Mouse (Mus musculus) thymus, postnatal 4 days (tissue): ENCODE results near the gene Shank2.

ENCODE experiments used
- DNase-seq: peaks from one replicate; pipeline ENCODE4 v3.0.0; 2021

Shank2 gene

DNA sequence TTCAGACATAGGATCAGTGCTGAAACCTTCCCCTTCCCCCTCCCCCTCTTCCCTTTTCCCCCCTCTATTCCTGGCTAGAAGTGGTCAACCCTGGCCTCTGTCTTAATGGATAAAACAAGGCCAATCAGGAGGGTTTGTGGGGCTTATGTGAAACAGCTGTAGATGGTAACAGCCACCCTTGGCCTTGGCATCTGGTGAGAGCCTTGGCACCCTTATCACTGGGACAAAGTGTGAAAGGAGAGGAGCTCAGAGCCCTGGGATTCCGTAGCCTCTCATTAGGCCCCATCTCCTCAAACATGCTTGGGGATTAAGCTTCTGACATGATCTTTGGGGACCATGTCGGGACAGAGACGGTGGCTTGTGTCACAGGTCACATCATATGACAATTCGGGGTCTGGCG, 106.4 kb downstream of the Shank2 start:
- DNase-seq = no peak

DNA sequence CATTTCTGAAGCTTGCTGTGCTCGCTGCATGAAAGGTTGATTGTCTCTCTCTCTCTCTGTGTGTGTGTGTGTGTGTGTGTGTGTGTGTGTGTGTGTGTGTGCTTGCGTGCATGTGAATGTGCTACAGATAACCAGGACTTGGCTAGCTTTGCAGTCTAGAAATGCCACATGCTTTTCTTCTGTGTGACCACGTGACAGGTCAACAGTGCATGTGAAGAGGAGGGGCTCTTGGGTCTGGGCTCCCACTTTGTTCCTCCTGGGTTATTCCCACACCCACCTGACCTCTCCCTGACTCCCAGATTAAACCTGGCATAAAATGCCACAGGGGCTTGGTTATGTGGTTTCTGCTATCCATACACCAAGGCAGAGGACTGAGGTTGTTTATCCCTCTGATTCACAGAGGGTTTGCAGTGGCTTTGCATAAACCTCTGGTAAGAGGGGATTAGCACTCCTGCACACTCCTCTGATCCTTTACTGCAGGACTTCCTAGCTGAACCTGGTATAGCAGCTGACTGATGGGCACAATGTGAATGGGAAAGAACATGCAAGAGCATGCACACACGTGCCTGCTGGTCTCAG, 109.4 kb downstream of the Shank2 start:
- DNase-seq = no peak

- no peak for DNase-seq
Measured at GRCm38 (mm10) chr7:144111981-144112380, 110.3 kb downstream of the Shank2 start.

- no peak for DNase-seq
Measured at GRCm38 (mm10) chr7:144114230-144114629, 112.5 kb downstream of the Shank2 start.

DNA sequence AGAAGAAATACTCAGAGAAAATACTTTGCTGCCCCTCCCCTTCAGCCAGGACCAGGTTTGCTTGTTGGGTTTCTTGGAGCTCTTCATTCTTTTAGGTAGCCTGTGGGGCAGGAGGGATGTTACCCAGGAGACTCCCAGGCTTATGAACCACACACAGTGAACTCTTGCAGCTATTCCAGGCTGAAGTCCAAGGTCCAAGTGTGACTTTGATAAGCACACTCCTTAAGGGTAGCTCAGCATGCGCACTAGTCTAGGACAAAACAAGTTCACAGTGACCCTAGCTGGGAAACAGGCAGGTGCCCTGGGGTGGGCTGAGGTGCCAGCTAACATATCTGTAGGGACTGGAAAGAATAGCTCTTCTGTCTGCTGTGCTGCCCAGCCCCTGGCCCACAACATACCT, 117.8 kb downstream of the Shank2 start:
- no peak for DNase-seq

DNA sequence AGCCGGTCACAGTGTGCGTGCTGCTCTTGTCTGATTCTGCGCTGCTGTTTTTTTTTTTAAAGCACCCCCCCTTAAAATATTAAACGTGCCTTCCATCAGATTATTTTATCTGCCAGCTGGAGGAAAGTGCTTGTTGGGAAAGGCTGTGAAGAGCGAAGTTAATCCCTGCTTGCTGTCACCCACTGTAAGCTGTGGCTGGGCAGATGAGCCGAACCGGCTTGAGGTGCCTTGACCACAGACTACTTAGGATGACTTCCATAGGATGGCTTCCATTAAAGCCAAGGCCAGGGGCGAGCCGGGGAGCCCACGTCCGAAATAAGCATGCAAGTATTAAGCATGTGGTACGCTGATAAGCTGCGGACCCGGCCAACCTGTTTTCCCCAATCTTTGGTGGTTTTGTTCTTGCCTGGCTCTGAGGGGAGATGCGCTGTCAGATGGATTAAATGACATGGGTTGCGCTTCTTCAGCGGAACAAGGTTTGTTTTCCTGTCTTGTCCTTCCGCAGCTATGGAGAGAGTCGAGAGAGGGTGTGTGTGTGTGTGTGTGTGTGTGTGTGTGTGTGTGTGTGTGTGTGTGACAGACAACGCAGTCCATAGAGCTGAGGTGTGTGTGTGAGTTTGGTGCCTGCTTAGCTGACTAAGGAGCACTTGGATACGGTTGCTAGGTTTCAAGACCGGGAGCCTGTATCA, 131.1 kb downstream of the Shank2 start:
- DNase-seq = no peak

GRCm38 (mm10) chr7:144133388-144133998, 131.8 kb downstream of the Shank2 start:
- DNase-seq = no peak

GRCm38 (mm10) chr7:144134699-144135098, 133.0 kb downstream of the Shank2 start:
- DNase-seq = no peak

DNA sequence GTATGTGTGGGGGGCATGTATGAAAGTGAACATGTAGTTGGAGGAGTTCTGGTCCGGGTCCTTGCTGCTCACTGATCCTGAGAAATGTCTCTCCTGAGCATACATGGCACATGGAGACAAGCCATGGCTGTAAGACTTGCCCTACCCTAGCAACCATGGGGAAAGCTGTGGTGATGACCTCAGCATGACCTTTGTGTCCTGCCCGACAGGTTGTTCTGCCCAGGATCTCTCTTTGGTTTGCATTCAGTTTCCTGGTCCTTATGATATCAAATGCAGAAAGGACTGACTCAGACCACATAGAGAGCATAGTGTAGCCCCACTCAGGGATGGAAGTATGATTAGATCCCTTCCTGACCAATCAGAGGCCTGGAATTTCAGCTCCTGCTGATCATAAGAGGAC, 136.1 kb downstream of the Shank2 start:
- no peak for DNase-seq

DNA sequence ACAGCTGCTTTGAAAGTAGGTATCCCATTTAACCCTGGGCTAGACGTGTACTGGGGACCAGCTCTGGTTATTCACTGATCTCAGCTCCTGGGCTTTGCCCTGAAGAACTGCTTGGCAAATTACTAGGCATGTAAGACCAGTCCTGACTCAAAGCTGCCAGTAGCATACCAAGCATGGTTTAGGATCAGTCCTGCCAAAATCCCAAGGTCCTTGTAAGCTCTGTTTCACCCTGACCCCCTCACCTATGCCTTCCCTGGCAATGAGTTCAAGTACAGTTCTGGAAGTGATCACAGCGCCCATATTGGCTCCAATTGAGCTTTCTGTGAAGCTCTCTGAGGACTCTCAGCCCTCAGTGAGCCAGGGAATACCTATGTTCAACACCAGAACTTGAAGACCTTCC, 136.7 kb downstream of the Shank2 start:
- no peak for DNase-seq

DNA sequence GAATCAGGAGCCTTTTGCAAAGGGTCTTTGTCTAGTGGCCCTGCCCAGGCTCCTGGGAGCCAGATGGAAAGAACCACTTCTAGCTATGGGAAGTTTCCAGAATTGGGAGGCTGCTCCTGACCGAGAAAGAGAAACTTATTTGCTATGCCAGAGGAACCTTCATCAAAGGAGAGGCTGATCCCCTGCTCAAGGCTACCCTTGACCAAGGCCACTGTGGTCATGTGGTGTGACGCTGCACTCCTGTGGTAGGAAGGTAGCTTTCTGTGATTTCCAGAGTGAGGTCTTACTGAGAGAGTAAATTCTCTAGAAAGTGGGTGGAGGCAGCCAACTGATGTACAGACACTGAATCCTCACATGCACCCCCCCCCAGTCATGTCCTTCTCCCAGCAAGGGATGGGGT, 138.0 kb downstream of the Shank2 start:
- DNase-seq = no peak

GRCm38 (mm10) chr7:144140470-144140869, 138.7 kb downstream of the Shank2 start:
- no peak for DNase-seq

DNA sequence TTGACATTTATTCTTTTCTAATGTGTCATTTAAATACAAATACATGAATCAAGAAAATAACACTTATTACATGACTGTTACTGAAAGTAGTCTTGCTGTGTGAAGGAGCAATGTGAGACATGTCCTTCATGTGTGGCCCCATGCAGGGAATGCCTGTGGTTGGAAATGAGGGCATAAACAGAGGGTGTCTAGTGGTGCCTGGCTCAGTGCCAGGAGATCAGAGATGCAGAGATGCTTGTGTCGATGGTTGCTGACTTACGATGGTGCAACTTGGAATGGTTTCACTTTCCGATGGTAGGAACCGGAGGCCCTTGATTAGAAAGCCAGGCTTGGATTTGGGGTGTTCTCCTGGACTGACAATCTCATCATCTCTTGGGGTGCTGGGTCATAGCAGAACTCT, 140.3 kb downstream of the Shank2 start:
- DNase-seq = no peak

- no peak for DNase-seq
Measured at GRCm38 (mm10) chr7:144143941-144144340, 142.2 kb downstream of the Shank2 start.

DNA sequence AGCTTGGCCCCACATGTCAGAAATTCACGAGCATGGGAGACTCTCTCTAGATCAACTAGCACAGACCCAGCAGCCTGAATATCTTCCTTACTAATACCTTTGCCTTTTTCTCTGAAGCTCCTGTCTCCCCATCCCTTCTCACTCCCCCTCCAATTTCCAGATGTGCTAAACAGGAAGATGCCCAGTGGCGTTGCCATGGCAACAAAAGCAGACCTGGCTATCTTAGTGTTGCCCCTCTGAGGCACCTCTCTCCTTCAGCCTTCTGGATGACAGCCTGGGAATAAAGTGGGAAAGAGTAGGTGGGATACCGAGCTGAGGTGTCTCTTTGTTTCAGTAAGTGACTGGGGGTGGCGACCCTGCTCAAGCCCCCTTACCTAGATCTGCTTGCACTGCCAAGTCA, 146.4 kb downstream of the Shank2 start:
- DNase-seq = no peak

GRCm38 (mm10) chr7:144153124-144153523, 151.4 kb downstream of the Shank2 start:
- no peak for DNase-seq

- no peak for DNase-seq
Measured at GRCm38 (mm10) chr7:144153682-144154081, 152.0 kb downstream of the Shank2 start.

DNA sequence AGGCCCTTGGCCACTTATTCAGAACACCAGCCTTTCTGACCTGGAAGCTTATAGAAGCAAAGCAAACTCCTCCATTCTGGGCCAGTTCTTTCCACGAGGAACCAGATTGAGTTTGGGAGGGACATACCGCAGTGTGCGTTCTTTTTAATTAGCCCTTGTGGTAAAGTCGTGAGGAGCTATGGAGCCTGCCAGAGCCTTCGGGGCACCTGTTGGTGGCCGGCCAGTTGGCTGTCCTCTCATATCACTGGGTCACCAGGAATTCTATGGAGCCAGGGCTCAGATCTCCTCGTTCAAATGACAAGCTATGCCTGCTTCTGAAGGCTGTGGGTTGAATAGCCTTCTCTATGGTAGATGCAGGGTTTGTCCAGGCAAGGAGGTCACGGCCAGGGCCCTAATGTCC, 156.2 kb downstream of the Shank2 start:
- no peak for DNase-seq

- no peak for DNase-seq
Measured at GRCm38 (mm10) chr7:144159556-144159955, 157.8 kb downstream of the Shank2 start.

DNA sequence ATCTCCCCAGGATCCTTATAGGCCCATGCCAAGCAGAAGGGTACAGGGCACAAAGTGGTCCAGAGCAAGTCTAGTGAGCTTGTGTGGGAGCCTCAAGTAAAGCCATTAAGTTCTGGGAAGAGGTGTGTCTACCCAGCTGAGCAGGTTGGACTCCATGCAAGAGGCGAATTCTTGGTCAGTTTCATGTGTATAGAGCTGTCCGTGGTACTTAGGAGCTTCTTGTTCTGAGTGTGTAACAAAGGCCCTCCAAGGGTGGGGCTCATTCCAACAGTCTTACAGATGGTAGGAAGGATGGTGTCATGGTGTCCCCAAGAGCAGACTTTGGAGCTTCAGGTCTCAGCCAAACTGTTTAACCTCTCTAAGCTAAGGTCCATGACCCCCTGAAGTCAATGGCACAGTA, 158.3 kb downstream of the Shank2 start:
- no peak for DNase-seq

DNA sequence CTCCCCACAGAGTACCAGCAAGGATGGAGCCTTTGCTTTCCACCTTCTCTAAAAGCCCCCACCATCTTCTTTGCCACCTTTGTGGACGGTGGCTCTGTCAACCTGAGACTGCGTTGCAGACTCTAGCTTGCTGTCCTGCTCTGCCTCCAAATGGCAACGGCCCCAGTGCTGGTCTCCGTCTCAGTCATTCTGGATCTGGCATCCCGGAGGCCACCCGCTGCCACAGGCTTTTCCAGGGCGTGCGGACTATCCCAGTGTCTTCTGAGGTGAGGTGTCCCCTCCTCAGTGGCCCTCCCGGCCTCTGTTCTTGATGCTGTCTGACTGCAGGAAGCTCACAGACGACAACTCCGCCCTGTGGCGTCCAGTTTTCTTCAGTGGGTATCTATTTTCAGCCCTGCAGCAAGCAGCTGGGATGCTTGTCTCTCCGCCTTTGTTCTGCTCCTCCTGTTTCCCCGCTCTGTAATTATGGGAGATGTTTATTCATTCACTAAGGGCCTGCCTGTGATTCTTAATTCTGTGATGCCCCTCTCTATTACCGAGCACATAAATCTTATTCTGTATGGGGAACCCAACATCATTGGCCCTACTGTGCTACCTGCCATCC, 159.0 kb downstream of the Shank2 start:
- no peak for DNase-seq

DNA sequence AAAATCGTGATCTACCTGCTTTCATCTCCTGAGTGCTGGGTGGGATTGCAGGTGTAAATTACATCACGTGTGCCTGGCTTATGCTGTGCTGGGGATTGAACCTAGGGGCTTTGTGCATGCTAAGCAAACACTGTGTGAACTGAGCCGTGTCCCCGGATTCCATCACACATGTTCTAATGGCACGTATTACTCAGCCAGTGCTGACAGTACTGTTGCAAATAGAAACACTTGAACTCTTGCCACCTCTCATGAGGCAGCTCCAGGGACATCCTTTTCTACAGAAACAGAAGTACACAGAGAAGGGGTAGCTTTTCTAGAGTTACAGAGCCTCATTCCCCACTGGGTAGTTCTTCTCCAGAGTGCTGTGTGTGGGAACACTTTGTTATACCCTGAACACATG, 168.5 kb downstream of the Shank2 start:
- no peak for DNase-seq

DNA sequence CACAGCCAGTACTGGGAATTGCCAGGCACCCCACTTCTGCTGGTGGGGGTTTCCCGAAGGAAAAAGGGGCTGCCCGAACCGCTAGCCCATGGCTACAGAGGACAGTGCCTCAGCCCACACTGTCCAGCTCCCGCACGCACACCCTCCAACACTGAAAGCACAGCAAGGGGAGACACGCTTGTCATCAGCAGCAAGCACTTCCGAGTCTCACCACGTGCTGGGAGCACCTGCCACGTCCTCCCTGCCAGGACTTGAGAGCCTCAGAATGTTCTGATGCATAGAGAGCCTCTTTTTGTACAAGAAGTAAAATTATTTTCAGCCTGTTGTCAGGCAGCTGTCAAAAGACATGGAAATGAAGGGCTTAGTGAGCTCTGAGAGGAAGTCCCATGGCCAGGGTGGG, 169.0 kb downstream of the Shank2 start:
- no peak for DNase-seq

GRCm38 (mm10) chr7:144173869-144174268, 172.1 kb downstream of the Shank2 start:
- no peak for DNase-seq
